Mouse (Mus musculus) lung, postnatal 0 days (tissue): Measurements from ENCODE around the gene G6pc2. TPM values are rescaled to one million over a fixed set of nuclear protein-coding genes. Genes with fewer than 3 reads are reported as not detected.

Experiments used
- ATAC-seq: fragments of 200-750 bp; cut with Nextera tagmentation; 2 replicates; pipeline ENCODE4 v1.8.0; 2017; ENCODE audit warnings: moderate library complexity
- DNase-seq: peaks from one replicate; pipeline ENCODE4 v3.0.0-alpha.2; 2016; ENCODE audit warnings: low spot score
- H3K27ac ChIP-seq: fragments of 300-500 bp; sonication (generic); 2 replicates; pipeline ENCODE4 v1.5.1; 2014; ENCODE audit warnings: antibody characterized with exemption, mild to moderate bottlenecking, low read length, mixed read lengths
- H3K27me3 ChIP-seq: fragments of 300-500 bp; sonication (generic); replicated peaks from 2 replicates; pipeline ENCODE4 v1.6.1; 2014; ENCODE audit warnings: low read length, mixed read lengths; ENCODE audit not compliant: insufficient read depth
- H3K36me3 ChIP-seq: fragments of 300-500 bp; sonication (generic); 2 replicates; pipeline ENCODE4 v1.6.1; 2014; ENCODE audit warnings: low read length, mixed read lengths; ENCODE audit not compliant: insufficient read depth
- H3K4me1 ChIP-seq: fragments of 300-500 bp; sonication (generic); 2 replicates; pipeline ENCODE4 v1.6.1; 2014; ENCODE audit warnings: antibody characterized with exemption, low read depth, low read length, mixed read lengths; ENCODE audit not compliant: insufficient read depth
- H3K4me2 ChIP-seq: fragments of 300-500 bp; sonication (generic); replicated peaks from 2 replicates; pipeline ENCODE4 v1.6.1; 2014; ENCODE audit warnings: low read depth, mild to moderate bottlenecking, low read length, moderate library complexity, mixed read lengths
- H3K4me3 ChIP-seq: fragments of 300-500 bp; sonication (generic); 2 replicates; pipeline ENCODE4 v1.5.1; 2014; ENCODE audit warnings: low read depth, low read length
- H3K9ac ChIP-seq: fragments of 300-500 bp; sonication (generic); replicated peaks from 2 replicates; pipeline ENCODE4 v1.6.1; 2014; ENCODE audit warnings: low read depth, mild to moderate bottlenecking
- H3K9me3 ChIP-seq: fragments of 300-500 bp; sonication (generic); 2 replicates; pipeline ENCODE4 v1.6.1; 2016; ENCODE audit warnings: low read length, mixed read lengths
- CTCF ChIP-seq: IDR thresholded peaks from 2 replicates; pipeline ENCODE4 v1.5.1; 2016; ENCODE audit warnings: antibody characterized with exemption, mild to moderate bottlenecking
- EP300 ChIP-seq: IDR thresholded peaks from 2 replicates; pipeline ENCODE4 v1.6.1; 2016; ENCODE audit warnings: antibody characterized with exemption, mild to moderate bottlenecking, control low read depth
- WGBS: fragments of 180-500 bp; shearing (Covaris S2); extraction: QIAGEN DNeasy Blood & Tissue Kit; methylation state at CpG from one replicate; pipeline ENCODE4 v1.1.7; 2014; 5-methylcytosine and 5-hydroxymethylcytosine counted together
- polyA plus RNA-seq: library from polyadenylated mRNA; unstranded; fragments of >200 nt; fragmentation: Nextera tagmentation; extraction: Ambion mirVana; gene quantifications from 2 replicates; pipeline ENCODE4 v1.2.1, GENCODE M21; 2015

The G6pc2 gene
- polyA plus RNA-seq, 1 experiment from 2014 or later: not detected

GRCm38 (mm10) chr2:69189222-69189621 is 21.7 kb upstream of the G6pc2 start:
- Histone ChIP-seq H3K36me3 (no peaks in the 10 kb centered on the region), H3K9me3 (no peaks in the 10 kb centered on the region; the same call in 1 of the 2 replicates), H3K4me3 (no peak overlapping the region), H3K4me2 (no peak overlapping the region), H3K27me3 (no peaks in the 10 kb centered on the region), H3K9ac (no peak overlapping the region), H3K4me1 (no peaks in the 10 kb centered on the region), H3K27ac (no peak overlapping the region)
- 77% methylated on average over 4 of the region's 4 CpGs for WGBS
- ATAC-seq: no peak
- TF ChIP-seq EP300 (no peak), CTCF (no peak)
- DNase-seq: no peak

GRCm38 (mm10) chr2:69191059-69191458 is 19.8 kb upstream of the G6pc2 start:
- H3K4me1 ChIP-seq: no peaks in the 10 kb centered on the region
- H3K9ac ChIP-seq: no peak overlapping the region
- H3K36me3 ChIP-seq: no peaks in the 10 kb centered on the region
- TF ChIP-seq CTCF: no peak
- no peak for TF ChIP-seq EP300
- no peak overlapping the region for H3K27ac ChIP-seq
- no peak for DNase-seq
- no peaks in the 10 kb centered on the region; the same call in 1 of the 2 replicates for H3K9me3 ChIP-seq
- H3K4me3 ChIP-seq: no peak overlapping the region
- 77% methylated on average over 5 of the region's 5 CpGs for WGBS
- no peaks in the 10 kb centered on the region for H3K27me3 ChIP-seq
- no peak for ATAC-seq
- no peak overlapping the region for H3K4me2 ChIP-seq

GRCm38 (mm10) chr2:69193555-69193954 is 17.3 kb upstream of the G6pc2 start:
- Histone ChIP-seq H3K9me3 (no peaks in the 10 kb centered on the region; the same call in 1 of the 2 replicates), H3K4me2 (no peak overlapping the region), H3K36me3 (no peaks in the 10 kb centered on the region), H3K27me3 (no peaks in the 10 kb centered on the region), H3K4me1 (no peaks in the 10 kb centered on the region), H3K27ac (no peak overlapping the region), H3K9ac (no peak overlapping the region), H3K4me3 (no peak overlapping the region)
- 63% methylated on average over 5 of the region's 5 CpGs for WGBS
- ATAC-seq (peak; percentile 48; the same call in 1 of the 2 replicates), DNase-seq (peak; percentile 6)
- TF ChIP-seq EP300: 0 out of 2 replicates have a peak, but pooled peaks have one; percentile 18
- no peak for TF ChIP-seq CTCF

GRCm38 (mm10) chr2:69205185-69205584 is 5.7 kb upstream of the G6pc2 start:
- H3K4me2 ChIP-seq: peak overlapping the region; percentile 95
- no peak for ATAC-seq
- 0 out of 2 replicates have a peak overlapping the region, but pooled peaks have one; percentile 55 for H3K9ac ChIP-seq
- H3K27me3 ChIP-seq: no peaks in the 10 kb centered on the region
- H3K4me1 ChIP-seq: 0 out of 2 replicates have a peak, but pooled peaks cover 3% of the 10 kb centered on the region
- 10% methylated on average over 6 of the region's 6 CpGs for WGBS
- peak overlapping the region; percentile 81 for H3K4me3 ChIP-seq
- H3K36me3 ChIP-seq: no peaks in the 10 kb centered on the region
- H3K9me3 ChIP-seq: no peaks in the 10 kb centered on the region
- H3K27ac ChIP-seq: no peak overlapping the region
- DNase-seq: no peak
- TF ChIP-seq CTCF (no peak), EP300 (no peak)

GRCm38 (mm10) chr2:69205791-69206351 is 5.0 kb upstream of the G6pc2 start, which contains the start of gene Spc25:
Gene Spc25 (minus strand): TSS chr2:69206194.
- no peaks in the 10 kb centered on the region for H3K9me3 ChIP-seq
- peak; percentile 99 for DNase-seq
- H3K9ac ChIP-seq: peak within 1 kb of the TSS; percentile 55
- H3K4me2 ChIP-seq: peak within 1 kb of the TSS; percentile 95
- TF ChIP-seq EP300 (no peak), CTCF (no peak; the same call in 1 of the 2 replicates)
- peak within 1 kb of the TSS; percentile 81 for H3K4me3 ChIP-seq
- H3K27ac ChIP-seq: no peak within 1 kb of the TSS
- WGBS: 1% methylated on average over 45 of the region's 46 CpGs
- H3K36me3 ChIP-seq: no peaks in the 10 kb centered on the region
- H3K27me3 ChIP-seq: no peaks in the 10 kb centered on the region
- peak; percentile 100 for ATAC-seq
- H3K4me1 ChIP-seq: 0 out of 2 replicates have a peak, but pooled peaks cover 3% of the 10 kb centered on the region

GRCm38 (mm10) chr2:69206523-69206922 is 4.3 kb upstream of the G6pc2 start:
- peak; percentile 16 for DNase-seq
- peak overlapping the region; percentile 81 for H3K4me3 ChIP-seq
- no peak overlapping the region for H3K9ac ChIP-seq
- no peaks in the 10 kb centered on the region for H3K36me3 ChIP-seq
- TF ChIP-seq CTCF (no peak), EP300 (no peak)
- H3K4me1 ChIP-seq: 0 out of 2 replicates have a peak, but pooled peaks cover 3% of the 10 kb centered on the region
- H3K27me3 ChIP-seq: no peaks in the 10 kb centered on the region
- no peak overlapping the region for H3K27ac ChIP-seq
- H3K4me2 ChIP-seq: peak overlapping the region; percentile 95; the same call in 1 of the 2 replicates
- 17% methylated on average over 7 of the region's 7 CpGs for WGBS
- peak; percentile 18; the same call in 1 of the 2 replicates for ATAC-seq
- no peaks in the 10 kb centered on the region for H3K9me3 ChIP-seq
